Comparison of ENCODE assay signal across 8 mouse cellular contexts in the genomic region with DNA sequence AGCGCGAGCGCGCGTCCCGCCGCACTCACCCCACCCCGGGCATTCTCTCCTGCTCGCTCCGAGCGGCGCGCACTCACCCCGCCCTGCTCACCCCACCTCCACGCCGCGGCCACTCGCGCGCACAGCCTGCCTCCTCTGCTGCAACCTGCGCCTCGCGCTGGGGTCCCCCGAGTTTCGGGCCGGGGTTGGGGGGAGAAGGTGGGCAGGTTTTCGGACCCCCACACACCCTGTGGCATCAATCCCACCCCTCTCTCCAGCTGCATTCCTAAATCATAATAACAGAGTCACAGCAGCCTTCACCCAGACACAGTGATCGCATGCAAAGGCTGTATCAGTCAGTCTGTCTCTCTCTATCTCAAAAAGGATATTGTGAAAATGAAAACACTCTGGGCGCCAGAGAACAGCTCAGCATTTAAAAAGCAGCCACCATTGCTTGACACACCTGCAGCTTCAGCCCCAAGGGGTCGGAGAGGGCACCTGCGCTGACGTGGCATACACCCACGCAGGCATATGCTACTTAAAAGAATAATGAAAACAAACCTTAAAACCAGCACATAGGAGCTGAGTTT. TPM values are rescaled to one million over a fixed set of nuclear protein-coding genes. Genes with fewer than 3 reads are reported as not detected.
DNase-seq lines count a peak whose midpoint lies in the region; ATAC-seq and TF ChIP-seq lines count a peak whose summit lies in the region.

A gene (minus strand): TSS at position 351 of the 569 bp plus-strand sequence.

- peak; percentile 39 for ATAC-seq in liver, postnatal 0 days

- H3K36me3 ChIP-seq in liver, postnatal 0 days (replicated peaks; ENCODE audit: insufficient read depth, low read length): no peaks in the 10 kb centered on the region

- TF ChIP-seq CTCF in layer of hippocampus, adult 2 months (conservative IDR thresholded peaks at IDR 0.05): no peak
- TF ChIP-seq CTCF in liver, postnatal 0 days (IDR thresholded peaks at IDR 0.05; ENCODE audit: low read depth): no peak

- H3K4me1 ChIP-seq in liver, postnatal 0 days (ENCODE audit: insufficient read depth): no peaks in the 10 kb centered on the region

- peak within 1 kb of the TSS; percentile 74 for H3K4me2 ChIP-seq in liver, postnatal 0 days (ENCODE audit: low read depth, low read length)

- H3K4me3 ChIP-seq in layer of hippocampus, adult 2 months: peak within 1 kb of the TSS; percentile 73
- H3K4me3 ChIP-seq in liver, postnatal 0 days (ENCODE audit: low read depth, low read length): peak within 1 kb of the TSS; percentile 66

- H3K27me3 ChIP-seq in liver, postnatal 0 days (ENCODE audit: insufficient read depth, low read length): peaks cover 11% of the 10 kb centered on the region; the same call in 1 of the 2 replicates

- H3K27ac ChIP-seq in layer of hippocampus, adult 2 months: peak within 1 kb of the TSS; percentile 95
- peak within 1 kb of the TSS; percentile 82 for H3K27ac ChIP-seq in liver, postnatal 0 days (ENCODE audit: low read depth)

- H3K9me3 ChIP-seq in liver, postnatal 0 days (ENCODE audit: low read length): no peaks in the 10 kb centered on the region

- no peak for TF ChIP-seq EP300 in liver, postnatal 0 days (IDR thresholded peaks at IDR 0.05; ENCODE audit: low read depth)

- H3K9ac ChIP-seq in liver, postnatal 0 days (replicated peaks): peak within 1 kb of the TSS; percentile 68

- 15% methylated on average over 18 of the region's 33 CpGs for WGBS in liver, postnatal 0 days (ENCODE audit: insufficient replicate concordance)

- DNase-seq in Muller cell, postnatal 12 days (ENCODE audit: inconsistent ontology term): peak; percentile 74
- DNase-seq in cerebellum, adult 8-10 months: peak; percentile 76
- DNase-seq in frontal cortex, postnatal 10 days (ENCODE audit: low spot score in 2 of 2): peak; percentile 68 to 76
- DNase-seq in heart, postnatal 4 days: peak; percentile 67
- DNase-seq in layer of hippocampus, adult 2 months (ENCODE audit: low spot score in 2 of 2): peak; percentile 70 to 73
- peak; percentile 55 for DNase-seq in liver, postnatal 0 days
- DNase-seq in ovary, adult 18-20 months (ENCODE audit: low spot score): peak; percentile 34
- DNase-seq in thymus, postnatal 4 days: peak; percentile 82

RNA-seq across cellular contexts. Expression of the gene that starts here (rescaled TPM):
- total RNA-seq in heart, postnatal 4 days (2021): 10 to 100 TPM; 56.8 to 57.7 TPM
- total RNA-seq in layer of hippocampus, adult 2 months (2021): 100 to 1,000 TPM; 339 to 358 TPM
- polyA plus RNA-seq in liver, postnatal 0 days (2015; fragmentation: Nextera tagmentation; extraction: Ambion mirVana): 7.3 and 7.8 TPM in 2 replicates

Comparison
In these comparisons a context has a peak if more than half of its experiments do, and no peak if none do; other contexts are left out.
1. Peak in every context shown above with its lines: DNase-seq, ATAC-seq, H3K4me3 ChIP-seq and H3K27ac ChIP-seq.
2. RNA of the gene that starts here (total RNA-seq): 339 to 358 TPM in layer of hippocampus, adult 2 months; 56.8 to 57.7 TPM in heart, postnatal 4 days; every median in the first group is over 4 times any median in the second.